Mouse (Mus musculus) embryo, embryonic 11.5 days (tissue): ENCODE measurements around the gene Syn3.
A peak's percentile ranks its signal among the peaks of the same experiment; 100 is the strongest.

Source experiments
- DNase-seq: peaks from one replicate; pipeline ENCODE4 v3.0.0-alpha.2; 2012; ENCODE audit warnings: low read depth, low spot score

The Syn3 gene

GRCm38 (mm10) chr10:86369346-86369745 lies 129.3 kb downstream of the Syn3 start:
- DNase-seq = no peak

DNA sequence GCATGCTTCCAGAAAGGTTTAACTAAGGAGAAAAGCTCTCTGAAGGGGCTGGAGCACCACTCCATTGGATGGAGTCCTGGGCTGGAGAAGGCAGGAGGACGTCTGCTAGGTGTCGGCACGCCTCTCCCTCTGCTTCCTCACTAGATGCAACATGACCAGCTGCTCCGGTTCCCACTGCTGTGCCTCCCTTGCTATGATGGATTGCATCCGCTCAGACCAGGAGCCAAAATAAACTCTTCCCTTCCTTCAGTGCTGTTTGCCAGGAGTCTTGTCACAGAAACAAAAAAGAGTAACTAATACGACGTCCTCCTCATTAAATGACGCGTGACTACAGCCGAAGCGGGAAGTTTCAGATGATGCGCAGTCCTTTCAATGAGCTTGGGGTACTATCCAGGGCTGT lies 129.9 kb downstream of the Syn3 start:
- DNase-seq = no peak

DNA sequence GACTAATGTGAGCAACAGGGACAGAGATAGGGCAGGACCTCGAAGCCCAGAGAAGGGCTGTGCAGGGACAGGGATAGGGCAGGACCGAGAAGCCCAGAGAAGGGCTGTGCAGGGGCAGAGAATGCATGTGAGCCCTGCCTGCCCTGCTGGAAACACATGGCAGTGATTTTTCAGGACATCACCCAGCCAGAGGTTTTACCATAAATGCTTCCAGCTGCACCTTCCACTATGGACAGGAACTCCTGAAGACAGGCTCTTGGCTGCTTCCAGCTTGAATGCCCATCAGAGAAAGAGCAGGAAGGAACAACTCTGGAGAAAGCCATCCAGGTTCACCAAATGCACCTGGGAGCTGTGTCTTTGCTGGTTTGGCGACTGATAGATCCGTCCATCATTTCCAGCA lies 131.3 kb downstream of the Syn3 start:
- DNase-seq = no peak

- DNase-seq = peak; percentile 43
Measured at GRCm38 (mm10) chr10:86365632-86366092, 133.0 kb downstream of the Syn3 start.

GRCm38 (mm10) chr10:86363669-86364309 lies 134.9 kb downstream of the Syn3 start:
- DNase-seq = no peak

DNA sequence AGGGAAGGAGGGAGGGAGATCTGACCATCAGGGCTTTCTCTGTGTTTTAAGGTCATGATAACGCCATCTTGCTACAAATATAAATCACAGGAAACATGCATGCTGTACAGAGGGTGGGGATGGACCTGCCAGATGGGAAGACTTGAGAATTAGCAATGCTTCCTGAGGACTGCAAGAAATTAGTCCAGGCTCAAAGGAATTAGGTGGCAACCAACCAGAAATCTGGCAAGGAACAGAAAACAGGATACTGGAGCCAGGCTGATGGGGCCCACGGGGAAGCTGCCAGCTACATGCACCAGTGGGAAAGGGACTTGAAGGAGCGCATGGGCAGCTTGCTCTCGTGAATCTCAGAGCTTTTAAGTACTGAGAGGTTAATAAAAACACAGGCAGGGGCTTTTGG lies 139.0 kb downstream of the Syn3 start:
- DNase-seq = no peak

- DNase-seq = no peak
Measured at GRCm38 (mm10) chr10:86359208-86359607, 139.5 kb downstream of the Syn3 start.

- DNase-seq = no peak
Measured at GRCm38 (mm10) chr10:86358307-86358975, 140.3 kb downstream of the Syn3 start.

- DNase-seq = no peak
Measured at GRCm38 (mm10) chr10:86356819-86357563, 141.7 kb downstream of the Syn3 start.

- DNase-seq = no peak
Measured at GRCm38 (mm10) chr10:86352521-86352920, 146.2 kb downstream of the Syn3 start.

DNA sequence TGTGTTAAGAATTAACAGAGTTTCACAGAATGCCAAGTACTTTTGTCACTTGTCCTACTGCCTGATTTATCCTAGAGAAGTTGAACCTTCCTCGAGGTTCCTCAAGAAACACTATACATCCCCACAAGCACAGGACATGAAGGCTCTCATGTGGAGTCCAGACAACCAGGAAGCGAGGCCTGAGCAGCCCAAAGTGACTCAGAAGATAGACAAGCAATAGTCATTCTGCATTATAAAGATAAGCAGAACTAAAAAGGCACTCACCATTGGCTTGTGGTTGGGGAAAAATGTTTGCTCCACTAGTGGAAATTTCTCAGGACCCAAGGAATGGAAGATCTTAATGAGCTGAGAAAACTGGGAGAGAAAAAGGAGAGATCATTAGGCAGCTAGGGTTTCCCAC lies 147.4 kb downstream of the Syn3 start:
- no peak for DNase-seq

- no peak for DNase-seq
Measured at GRCm38 (mm10) chr10:86346235-86346840, 152.4 kb downstream of the Syn3 start.

DNA sequence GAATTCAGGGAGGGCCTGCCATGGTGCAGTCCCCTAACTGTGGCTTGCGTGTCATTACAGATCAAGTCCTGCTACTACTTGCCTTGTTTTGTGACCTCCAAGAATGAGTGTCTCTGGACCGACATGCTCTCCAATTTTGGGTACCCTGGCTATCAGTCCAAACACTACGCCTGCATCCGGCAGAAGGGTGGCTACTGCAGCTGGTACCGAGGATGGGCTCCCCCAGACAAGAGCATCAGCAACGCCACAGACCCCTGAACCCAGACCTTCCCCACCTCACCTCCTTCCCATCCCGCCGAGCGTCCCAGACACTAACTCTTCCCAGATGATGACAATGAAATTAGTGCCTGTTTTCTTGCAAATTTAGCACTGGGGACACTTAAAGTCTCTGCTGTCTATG lies 153.1 kb downstream of the Syn3 start:
- DNase-seq = no peak

- no peak for DNase-seq
Measured at GRCm38 (mm10) chr10:86344654-86345053, 154.0 kb downstream of the Syn3 start.

- DNase-seq = no peak
Measured at GRCm38 (mm10) chr10:86343931-86344330, 154.8 kb downstream of the Syn3 start.

DNA sequence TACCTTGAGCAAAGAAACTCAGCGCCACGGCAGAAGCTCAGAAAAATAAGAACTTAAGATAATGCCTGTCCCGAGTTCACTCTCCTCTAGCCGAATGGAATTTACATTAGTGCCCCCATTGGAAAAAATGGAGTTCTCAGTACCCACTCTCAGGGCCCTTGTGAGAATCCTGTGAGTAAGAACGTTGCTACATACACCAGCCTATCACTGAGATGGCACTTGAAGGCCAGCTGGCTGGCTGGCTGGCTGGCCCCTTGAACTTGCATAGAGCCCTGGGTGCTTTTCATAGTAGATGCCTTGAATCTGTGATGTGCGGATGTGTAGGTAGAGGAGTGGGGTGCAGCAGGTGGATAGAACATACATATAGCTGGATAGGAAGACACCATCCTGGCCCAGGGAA lies 155.3 kb downstream of the Syn3 start:
- DNase-seq = no peak

DNA sequence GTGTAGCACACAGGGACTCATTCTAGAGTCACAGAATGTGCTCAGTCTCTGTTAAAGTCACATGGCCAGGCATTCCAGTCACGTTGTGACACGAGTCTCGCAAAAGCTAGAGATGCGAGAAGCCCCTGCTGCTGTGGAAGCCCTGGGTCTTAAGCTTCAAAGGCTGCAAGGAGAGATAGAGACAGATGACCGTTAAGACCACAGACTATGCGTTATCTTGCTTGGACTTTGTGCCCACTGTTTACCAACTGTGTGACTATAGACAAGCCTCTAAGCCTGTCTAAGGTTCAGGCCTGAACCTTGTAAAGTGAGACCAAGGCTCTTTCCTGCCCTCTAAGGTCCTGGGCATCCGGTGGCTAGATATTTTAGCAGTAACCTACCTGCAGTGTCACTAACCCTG lies 156.0 kb downstream of the Syn3 start:
- no peak for DNase-seq

- no peak for DNase-seq
Measured at GRCm38 (mm10) chr10:86342151-86342550, 156.5 kb downstream of the Syn3 start.

DNA sequence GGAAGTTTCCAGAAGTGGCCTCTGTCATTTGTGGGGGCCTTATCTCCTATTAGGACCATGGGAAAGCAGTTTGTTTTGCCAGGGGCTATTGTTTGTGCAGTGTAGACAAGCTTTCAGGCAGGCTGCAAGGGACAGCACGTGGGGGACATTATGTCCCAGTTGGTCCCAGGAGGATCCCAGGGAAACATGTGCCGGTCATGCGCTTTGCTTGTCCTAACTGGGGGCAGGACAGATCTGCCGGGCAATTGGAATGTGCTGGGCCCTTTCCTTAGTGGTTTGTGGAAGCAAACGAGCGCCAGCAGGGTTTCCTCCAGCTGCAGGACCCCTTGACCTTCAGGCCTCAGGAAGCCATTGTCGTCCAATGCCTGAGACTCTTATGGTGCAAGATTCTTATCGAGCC lies 157.1 kb downstream of the Syn3 start:
- no peak for DNase-seq

DNA sequence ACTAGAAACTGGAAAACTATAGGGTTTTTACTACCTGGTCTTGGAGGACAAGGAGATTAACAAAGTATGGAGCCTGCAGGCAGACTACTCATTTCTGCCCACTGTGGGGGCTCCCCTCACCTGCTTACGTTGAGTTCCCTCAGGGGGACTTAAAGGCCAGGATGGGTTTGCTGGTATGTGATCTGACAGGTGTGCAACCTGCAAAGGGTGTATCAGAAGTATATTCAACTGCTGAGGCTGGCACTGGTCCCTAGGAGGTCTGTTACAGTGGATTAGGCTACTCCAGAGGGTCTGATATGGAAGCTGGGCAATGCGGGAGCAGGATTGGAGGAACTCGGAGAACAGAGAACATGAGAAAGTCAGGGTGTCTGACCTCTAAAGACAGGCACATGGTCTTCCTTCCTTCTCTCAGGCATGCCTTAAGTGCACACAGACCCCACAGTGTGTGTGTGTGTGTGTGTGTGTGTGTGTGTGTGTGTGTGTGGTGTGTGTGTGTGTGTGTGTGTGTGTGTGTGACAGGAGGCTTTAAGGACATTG lies 157.6 kb downstream of the Syn3 start:
- no peak for DNase-seq

GRCm38 (mm10) chr10:86340421-86340820 lies 158.3 kb downstream of the Syn3 start:
- DNase-seq = no peak
